Mouse (Mus musculus) limb, embryonic 10.5 days (tissue): ENCODE results near the gene Vgf. TPM values are rescaled to one million over a fixed set of nuclear protein-coding genes. Genes with fewer than 3 reads are reported as not detected.

ENCODE experiments used
- DNase-seq: peaks from one replicate; pipeline ENCODE4 v3.0.0-alpha.2; 2017; ENCODE audit warnings: low spot score
- H3K27ac ChIP-seq: fragments of 300-500 bp; sonication (generic); 2 replicates; pipeline ENCODE4 v1.5.1; 2016; ENCODE audit warnings: mild to moderate bottlenecking
- H3K27me3 ChIP-seq: fragments of 300-500 bp; sonication (generic); 2 replicates; pipeline ENCODE4 v1.6.1; 2016; ENCODE audit warnings: low read depth, mild to moderate bottlenecking; ENCODE audit not compliant: poor library complexity, severe bottlenecking
- H3K36me3 ChIP-seq: fragments of 300-500 bp; sonication (generic); 2 replicates; pipeline ENCODE4 v1.6.1; 2016; ENCODE audit warnings: mild to moderate bottlenecking, moderate library complexity
- H3K4me1 ChIP-seq: fragments of 300-500 bp; sonication (generic); 2 replicates; pipeline ENCODE4 v1.6.1; 2016
- H3K4me3 ChIP-seq: fragments of 300-500 bp; sonication (generic); 2 replicates; pipeline ENCODE4 v1.5.1; 2016; ENCODE audit warnings: mild to moderate bottlenecking, moderate library complexity
- H3K9me3 ChIP-seq: fragments of 300-500 bp; sonication (generic); replicated peaks from 2 replicates; pipeline ENCODE4 v1.6.1; 2016; ENCODE audit warnings: mild to moderate bottlenecking
- WGBS: fragments of 180-500 bp; shearing (Covaris S2); methylation state at CpG from one replicate; pipeline ENCODE4 v1.1.7; 2016; 5-methylcytosine and 5-hydroxymethylcytosine counted together
- polyA plus RNA-seq: library from polyadenylated mRNA; unstranded; fragments of >200 nt; fragmentation: Nextera tagmentation; extraction: Ambion mirVana; gene quantifications from 2 replicates; pipeline ENCODE4 v1.2.1, GENCODE M21; 2016

Vgf gene
- polyA plus RNA-seq, 1 experiment from 2014 or later: 0.16 TPM

DNA sequence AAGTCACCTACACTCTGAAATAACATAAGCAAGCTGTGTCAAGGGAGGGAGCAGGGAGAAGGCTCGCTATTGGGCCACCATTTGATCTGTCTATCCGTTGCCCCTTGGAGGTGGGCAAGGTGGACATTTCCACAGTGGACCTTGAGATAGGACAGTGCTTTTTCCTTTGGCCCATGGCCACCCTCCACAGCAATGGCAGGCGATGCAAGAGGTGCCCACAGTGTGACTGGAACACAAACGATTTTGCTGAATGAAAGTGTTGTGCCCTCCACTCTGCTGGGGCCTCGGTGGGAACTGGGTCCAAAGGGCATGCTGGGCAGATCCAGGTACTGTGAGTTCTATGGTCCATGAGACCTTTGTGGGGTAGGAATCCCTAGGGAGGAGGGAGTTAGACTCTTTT lies 36.4 kb downstream of the Vgf start:
- H3K27me3 ChIP-seq: no peaks in the 10 kb centered on the region
- H3K9me3 ChIP-seq: no peaks in the 10 kb centered on the region
- H3K4me3 ChIP-seq: no peak overlapping the region
- H3K36me3 ChIP-seq: no peaks in the 10 kb centered on the region
- no peak for DNase-seq
- no peak overlapping the region for H3K27ac ChIP-seq
- H3K4me1 ChIP-seq: no peaks in the 10 kb centered on the region
- 87% methylated on average over 5 of the region's 5 CpGs for WGBS

DNA sequence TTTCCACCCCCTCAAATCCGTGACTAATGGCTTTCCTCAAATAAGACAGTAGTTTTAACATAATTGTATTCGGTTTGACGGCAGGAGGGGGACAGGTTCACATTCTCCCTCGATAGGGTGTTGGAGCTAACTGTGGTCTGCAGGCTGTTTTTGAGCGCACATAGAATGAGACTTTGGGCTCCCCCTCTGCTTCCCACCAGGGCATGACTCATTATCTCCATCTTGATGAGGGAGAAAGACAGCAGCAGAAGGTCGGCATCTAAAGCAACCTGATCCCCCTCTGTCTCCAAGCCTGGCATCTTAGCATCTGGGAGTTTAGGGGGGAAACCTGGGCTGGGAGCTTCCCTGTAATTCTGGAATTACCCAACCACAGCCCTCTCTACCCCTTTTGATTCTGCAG lies 39.3 kb downstream of the Vgf start:
- Histone ChIP-seq H3K4me1 (no peaks in the 10 kb centered on the region), H3K9me3 (no peaks in the 10 kb centered on the region), H3K36me3 (no peaks in the 10 kb centered on the region), H3K4me3 (no peak overlapping the region), H3K27ac (no peak overlapping the region), H3K27me3 (no peaks in the 10 kb centered on the region)
- no peak for DNase-seq
- WGBS: 74% methylated on average over 6 of the region's 6 CpGs

DNA sequence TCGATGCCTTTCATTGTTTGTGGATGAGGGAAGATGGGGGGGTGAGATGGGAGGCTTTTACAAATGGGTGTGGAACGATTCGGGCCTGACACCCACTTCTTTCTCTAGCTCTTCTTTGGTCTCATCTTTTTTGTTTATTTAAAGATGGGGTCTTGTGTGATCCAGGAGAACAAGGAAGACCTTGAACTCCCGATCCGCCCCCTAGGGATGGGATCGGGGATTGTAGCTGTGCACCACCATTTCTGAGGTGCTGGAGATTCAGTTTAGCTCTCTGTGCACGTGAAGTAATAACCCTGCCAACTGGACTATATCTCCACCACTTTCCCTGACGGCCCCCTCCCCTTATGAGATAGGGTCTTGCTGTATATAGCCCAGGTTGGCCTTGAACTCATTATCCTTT lies 39.7 kb downstream of the Vgf start:
- H3K4me3 ChIP-seq: no peak overlapping the region
- no peak overlapping the region for H3K27ac ChIP-seq
- no peaks in the 10 kb centered on the region for H3K9me3 ChIP-seq
- no peak for DNase-seq
- H3K36me3 ChIP-seq: no peaks in the 10 kb centered on the region
- peaks cover under 1% of the 10 kb centered on the region; the same call in 1 of the 2 replicates for H3K4me1 ChIP-seq
- H3K27me3 ChIP-seq: no peaks in the 10 kb centered on the region
- WGBS: 80% methylated on average over 8 of the region's 8 CpGs

DNA sequence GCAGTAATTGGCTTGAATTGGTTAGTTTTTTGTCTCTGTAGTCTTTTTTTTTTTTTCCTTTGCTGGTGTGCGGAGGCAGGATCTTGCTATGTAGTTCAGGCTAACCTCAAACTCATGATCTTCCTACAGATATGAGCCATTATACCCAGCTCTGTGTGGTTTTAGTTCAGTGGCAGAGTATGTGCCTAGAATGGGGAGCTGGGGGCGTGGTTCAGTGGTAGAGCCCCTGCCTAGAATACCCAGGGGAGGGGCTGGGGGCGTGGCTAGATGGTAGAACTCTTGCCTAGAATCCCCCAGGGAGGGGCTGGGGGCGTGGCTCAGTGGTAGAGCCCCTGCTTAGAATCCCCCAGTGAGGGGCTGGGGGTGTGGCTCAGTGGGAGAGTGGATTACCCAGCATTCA lies 42.5 kb downstream of the Vgf start:
- Histone ChIP-seq H3K27ac (no peak overlapping the region), H3K27me3 (no peaks in the 10 kb centered on the region), H3K36me3 (no peaks in the 10 kb centered on the region), H3K9me3 (no peaks in the 10 kb centered on the region), H3K4me3 (no peak overlapping the region), H3K4me1 (peaks cover 20% of the 10 kb centered on the region)
- DNase-seq: no peak
- 68% methylated on average over 4 of the region's 4 CpGs for WGBS

DNA sequence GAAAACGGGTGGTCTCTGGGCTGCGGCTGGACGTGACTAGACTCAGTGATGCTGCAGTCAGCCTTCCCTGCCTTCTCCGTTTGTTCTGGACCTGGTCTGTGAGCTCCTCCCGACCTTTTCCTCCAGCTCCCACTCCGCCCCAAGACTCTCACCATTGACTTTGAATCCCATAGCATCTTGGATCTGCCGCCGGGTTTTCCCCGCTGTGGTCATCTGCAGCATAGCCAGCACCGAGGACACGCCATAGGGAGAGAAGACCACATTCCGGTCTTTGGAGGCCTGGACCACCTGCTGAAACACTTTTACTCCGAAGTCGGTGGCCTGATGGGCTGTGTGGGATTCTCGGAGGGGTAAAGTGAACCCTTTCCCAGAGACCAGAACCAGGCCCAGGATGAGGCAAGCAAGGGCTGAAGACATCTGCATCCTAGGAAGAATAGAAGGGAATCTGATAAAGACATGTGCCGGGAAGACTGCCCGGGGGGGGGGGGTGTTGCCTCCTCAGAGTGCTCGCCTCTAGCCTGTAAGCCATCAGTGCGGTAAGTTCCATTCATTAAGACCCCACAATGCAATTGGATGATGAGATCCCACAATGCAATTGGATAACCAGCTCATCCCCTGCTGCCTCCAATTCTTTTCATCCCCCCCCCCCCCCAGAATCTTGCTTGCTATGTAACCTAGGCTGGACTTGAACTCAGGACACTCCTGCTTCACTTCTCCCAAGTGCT lies 44.9 kb downstream of the Vgf start:
- no peak for DNase-seq
- 86% methylated on average over 19 of the region's 19 CpGs for WGBS
- no peaks in the 10 kb centered on the region for H3K27me3 ChIP-seq

DNA sequence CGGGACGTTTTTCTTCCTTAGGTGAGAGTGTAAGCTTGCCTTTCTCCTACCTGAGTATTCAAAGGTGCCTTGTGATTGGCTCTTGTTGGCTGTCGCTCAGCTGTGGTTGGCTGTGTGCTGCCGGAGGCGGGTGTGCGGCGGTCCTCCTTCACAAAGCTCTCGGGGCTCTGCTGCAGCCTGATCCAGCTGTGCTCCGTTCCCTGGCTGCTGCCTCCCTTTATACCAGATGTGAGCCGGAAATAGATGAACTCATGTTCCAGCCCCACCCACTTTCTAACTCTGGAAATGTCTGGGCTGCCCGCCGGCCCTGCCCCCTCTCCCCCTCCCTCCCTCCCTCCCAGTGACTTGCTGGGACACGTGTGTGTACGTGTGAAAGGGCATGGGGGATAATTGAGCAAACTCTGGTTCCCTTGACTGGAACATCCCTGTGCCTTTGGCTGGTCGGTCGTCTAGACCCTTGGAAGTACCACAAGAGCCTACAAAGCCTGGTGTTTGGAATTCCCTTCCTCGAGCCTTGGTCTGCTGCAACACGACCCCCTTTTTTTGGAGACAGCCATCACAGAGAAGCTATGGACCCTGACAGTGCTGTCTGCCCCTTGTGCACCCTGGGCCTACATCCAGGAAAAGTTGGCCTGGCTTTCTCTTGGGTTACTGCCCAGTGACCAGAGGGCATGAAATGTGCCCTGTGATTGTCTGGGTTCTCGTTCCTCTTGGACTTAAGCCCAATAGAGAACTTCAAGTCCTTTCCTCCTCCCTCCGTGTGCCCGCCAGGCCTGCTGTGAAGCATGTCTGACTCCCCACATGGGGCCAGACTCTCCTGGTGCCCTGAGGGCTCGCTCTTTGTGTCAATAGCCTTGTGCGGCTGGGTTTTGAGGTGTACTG lies 46.1 kb downstream of the Vgf start, which contains the start of gene Serpine1:
TSS of gene Serpine1 (minus strand) at position 190 of the 882 bp plus-strand sequence.
- DNase-seq: peak; percentile 86
- WGBS: 26% methylated on average over 23 of the region's 23 CpGs
- no peaks in the 10 kb centered on the region for H3K27me3 ChIP-seq
- no peaks in the 10 kb centered on the region for H3K36me3 ChIP-seq
- peak within 1 kb of the TSS; percentile 44 for H3K4me3 ChIP-seq
- no peaks in the 10 kb centered on the region for H3K9me3 ChIP-seq
- peaks cover 38% of the 10 kb centered on the region for H3K4me1 ChIP-seq
- H3K27ac ChIP-seq: peak within 1 kb of the TSS; percentile 85

More for the DNA sequence above, 44.9 kb downstream of the Vgf start:
- H3K4me3 ChIP-seq: no peak overlapping the region
- H3K9me3 ChIP-seq: no peaks in the 10 kb centered on the region
- H3K36me3 ChIP-seq: no peaks in the 10 kb centered on the region
- peaks cover 33% of the 10 kb centered on the region for H3K4me1 ChIP-seq
- H3K27ac ChIP-seq: no peak overlapping the region

DNA sequence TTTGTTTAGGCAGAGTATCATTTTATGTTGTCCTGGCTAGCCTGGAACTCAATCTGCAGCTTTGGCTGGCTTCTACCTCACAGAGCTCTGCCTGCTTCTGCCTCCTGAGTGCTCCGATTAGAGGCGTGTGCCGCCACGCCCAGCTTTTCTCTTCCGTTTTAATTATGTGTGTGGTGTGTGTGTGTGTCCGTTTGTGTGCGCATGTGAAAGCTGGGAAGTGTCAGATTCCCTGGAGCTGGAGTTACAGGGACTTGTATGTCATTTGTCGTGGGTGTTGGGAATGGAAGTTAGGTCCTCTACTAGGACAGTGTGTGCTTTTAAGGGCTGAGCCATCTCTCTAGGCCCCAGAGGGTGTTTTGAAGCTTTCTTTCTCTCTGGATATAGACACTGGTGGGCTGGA lies 46.9 kb downstream of the Vgf start:
- Histone ChIP-seq H3K36me3 (no peaks in the 10 kb centered on the region), H3K4me1 (peaks cover 38% of the 10 kb centered on the region), H3K4me3 (no peak overlapping the region), H3K9me3 (no peaks in the 10 kb centered on the region), H3K27me3 (no peaks in the 10 kb centered on the region), H3K27ac (peak overlapping the region; percentile 85; the same call in 1 of the 2 replicates)
- WGBS: 94% methylated on average over 8 of the region's 8 CpGs
- no peak for DNase-seq

DNA sequence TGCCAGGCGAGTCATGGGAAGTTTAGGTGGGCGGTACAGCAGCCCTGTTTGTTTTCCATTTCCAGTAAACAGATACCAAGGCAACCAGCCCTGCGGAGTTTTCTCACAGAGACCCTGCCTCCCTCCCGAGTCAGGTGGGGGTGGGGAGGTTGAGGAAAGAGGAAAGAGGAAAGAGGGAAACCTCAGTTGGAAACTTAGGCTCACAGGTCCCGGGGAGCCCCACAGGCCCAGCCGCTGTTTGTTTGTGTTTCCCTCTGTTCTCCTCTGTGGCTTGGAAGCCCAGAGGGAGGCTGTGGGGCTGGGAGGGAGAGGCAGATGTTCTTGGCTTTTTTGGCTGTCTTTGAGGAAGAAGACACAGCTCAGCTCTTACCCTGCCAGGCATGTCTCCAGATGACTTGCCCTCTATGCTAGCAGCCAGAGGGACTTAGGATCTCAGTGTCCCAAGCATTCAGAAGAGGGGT lies 48.0 kb downstream of the Vgf start:
- peak overlapping the region; percentile 56; the same call in 1 of the 2 replicates for H3K27ac ChIP-seq
- no peaks in the 10 kb centered on the region for H3K36me3 ChIP-seq
- H3K4me3 ChIP-seq: no peak overlapping the region
- no peaks in the 10 kb centered on the region for H3K27me3 ChIP-seq
- H3K9me3 ChIP-seq: no peaks in the 10 kb centered on the region
- 39% methylated on average over 6 of the region's 6 CpGs for WGBS
- H3K4me1 ChIP-seq: peaks cover 45% of the 10 kb centered on the region
- no peak for DNase-seq

DNA sequence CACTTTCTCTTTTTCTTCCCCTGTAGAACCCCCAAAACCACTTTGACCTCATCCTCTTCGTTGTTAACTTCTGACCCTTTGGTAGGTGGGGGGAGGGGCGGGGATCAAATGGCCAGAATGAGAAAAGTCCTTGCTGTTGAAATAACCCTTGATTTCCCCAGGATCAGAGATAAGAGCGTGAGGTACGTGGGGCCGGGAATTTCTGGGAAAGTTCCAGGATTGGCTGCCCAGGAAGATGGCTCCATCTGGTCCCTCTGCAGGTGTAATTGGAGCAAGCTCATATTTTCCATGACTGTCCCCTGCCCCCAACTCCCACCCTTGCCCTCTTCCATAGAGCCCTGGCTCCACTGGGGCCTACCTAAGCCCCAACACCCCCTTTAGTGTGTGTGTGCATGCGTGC lies 49.5 kb downstream of the Vgf start:
- Histone ChIP-seq H3K4me1 (peaks cover 50% of the 10 kb centered on the region), H3K27me3 (no peaks in the 10 kb centered on the region), H3K36me3 (no peaks in the 10 kb centered on the region), H3K27ac (no peak overlapping the region; the same call in 1 of the 2 replicates), H3K9me3 (no peaks in the 10 kb centered on the region), H3K4me3 (no peak overlapping the region)
- no peak for DNase-seq
- 65% methylated on average over 6 of the region's 6 CpGs for WGBS

DNA sequence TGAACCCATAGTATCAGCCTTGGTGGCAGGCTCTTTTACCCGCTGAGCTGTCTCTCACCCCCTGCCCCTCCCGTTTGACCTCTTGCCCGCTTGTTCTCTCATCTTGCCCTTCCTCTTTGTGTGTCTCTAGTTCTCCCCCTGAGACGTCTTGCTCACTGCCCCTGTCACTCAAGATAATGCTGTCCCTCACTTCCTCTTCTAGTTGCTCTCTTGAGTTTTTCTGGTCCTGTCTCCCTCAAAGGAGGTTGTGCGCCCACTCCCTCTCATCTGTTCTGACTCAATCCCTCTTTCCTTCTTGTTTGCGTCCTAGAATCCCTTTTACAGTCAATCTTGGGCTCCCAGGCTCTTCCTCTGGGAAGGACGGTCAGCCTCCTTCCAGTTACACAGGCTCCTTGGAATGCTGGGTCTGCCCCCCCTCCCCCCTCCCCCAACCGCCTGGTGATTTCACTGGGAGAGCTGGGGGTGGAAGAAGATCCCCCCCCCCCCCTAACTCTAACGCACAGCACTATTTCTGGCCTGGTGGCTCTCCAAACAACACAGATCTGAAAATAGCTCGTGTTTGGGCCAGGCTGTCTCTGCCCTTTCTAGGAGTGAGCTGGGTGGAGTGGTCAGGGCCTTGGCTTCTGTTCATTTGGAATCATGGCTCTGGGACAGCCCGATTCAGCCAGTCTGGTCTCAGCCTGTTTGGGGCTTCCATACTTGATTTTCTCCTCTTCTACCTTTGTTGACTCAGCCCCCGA lies 50.2 kb downstream of the Vgf start:
- H3K4me1 ChIP-seq: peaks cover 45% of the 10 kb centered on the region
- 51% methylated on average over 12 of the region's 12 CpGs for WGBS

DNA sequence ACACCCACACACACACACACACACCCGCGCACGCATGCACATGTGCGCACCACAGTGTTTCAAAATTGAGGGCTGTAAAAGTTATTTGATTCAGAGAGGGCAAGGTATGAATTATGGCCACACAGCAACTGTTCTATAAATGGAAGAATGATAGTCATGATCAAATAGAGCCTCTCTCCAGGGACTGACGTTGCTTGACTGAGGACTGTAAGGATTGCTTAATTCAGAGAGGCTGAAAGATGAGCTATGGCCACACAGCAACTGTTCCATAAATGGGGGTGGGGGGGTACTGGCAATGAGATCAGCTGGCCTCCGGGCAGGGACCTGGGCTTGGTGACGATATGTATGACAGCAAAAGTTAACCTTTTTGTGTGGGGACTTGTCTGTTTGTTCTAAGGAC lies 51.0 kb downstream of the Vgf start:
- H3K27me3 ChIP-seq: no peaks in the 10 kb centered on the region
- DNase-seq: no peak
- H3K36me3 ChIP-seq: no peaks in the 10 kb centered on the region
- H3K27ac ChIP-seq: no peak overlapping the region
- H3K9me3 ChIP-seq: no peaks in the 10 kb centered on the region
- H3K4me3 ChIP-seq: no peak overlapping the region
- WGBS: 94% methylated on average over 7 of the region's 7 CpGs
- H3K4me1 ChIP-seq: peaks cover 37% of the 10 kb centered on the region

More for the DNA sequence above, 50.2 kb downstream of the Vgf start:
- Histone ChIP-seq H3K36me3 (no peaks in the 10 kb centered on the region), H3K4me3 (no peak overlapping the region), H3K27ac (no peak overlapping the region; the same call in none of the 2 replicates), H3K9me3 (no peaks in the 10 kb centered on the region), H3K27me3 (no peaks in the 10 kb centered on the region)
- DNase-seq: no peak

DNA sequence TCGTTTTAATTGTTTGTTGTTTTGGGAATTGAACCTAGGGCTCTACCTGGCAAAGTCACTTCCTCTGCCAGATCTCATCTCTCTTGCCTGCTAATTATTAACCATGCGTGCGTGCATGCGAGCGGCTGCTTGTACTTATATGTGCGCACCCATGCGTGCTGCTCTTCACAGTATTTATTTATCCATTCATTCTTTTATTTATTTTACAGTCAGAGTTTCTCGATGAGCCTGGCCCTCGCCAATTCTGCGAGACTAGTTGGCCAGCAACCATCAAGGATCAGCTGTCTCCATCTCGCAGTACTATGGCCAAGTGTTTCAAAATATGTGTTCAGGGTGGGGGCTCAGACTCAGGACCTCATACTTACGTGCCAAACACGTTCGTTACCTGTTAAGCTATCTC lies 51.8 kb downstream of the Vgf start:
- H3K27me3 ChIP-seq: no peaks in the 10 kb centered on the region
- H3K27ac ChIP-seq: no peak overlapping the region
- H3K4me1 ChIP-seq: peaks cover 30% of the 10 kb centered on the region
- no peaks in the 10 kb centered on the region for H3K9me3 ChIP-seq
- no peak for DNase-seq
- no peaks in the 10 kb centered on the region for H3K36me3 ChIP-seq
- no peak overlapping the region for H3K4me3 ChIP-seq
- 91% methylated on average over 14 of the region's 14 CpGs for WGBS
